Mouse (Mus musculus) midbrain, embryonic 13.5 days (tissue): ENCODE measurements around the gene Nf2. TPM values are rescaled to one million over a fixed set of nuclear protein-coding genes. Genes with fewer than 3 reads are reported as not detected.

Experiments
- ATAC-seq: fragments of 200-750 bp; cut with Nextera tagmentation; 2 replicates; pipeline ENCODE4 v1.8.0; 2017; ENCODE audit warnings: mild to moderate bottlenecking, moderate TSS enrichment, moderate library complexity
- H3K27ac ChIP-seq: fragments of 300-500 bp; sonication (generic); 2 replicates; pipeline ENCODE4 v1.5.1; 2015; ENCODE audit warnings: inconsistent platforms, mild to moderate bottlenecking, moderate library complexity
- H3K27me3 ChIP-seq: fragments of 300-500 bp; sonication (generic); 2 replicates; pipeline ENCODE4 v1.6.1; 2015; ENCODE audit warnings: mild to moderate bottlenecking, inconsistent platforms
- H3K36me3 ChIP-seq: fragments of 300-500 bp; sonication (generic); 2 replicates; pipeline ENCODE4 v1.6.1; 2015; ENCODE audit warnings: mild to moderate bottlenecking, inconsistent platforms
- H3K4me1 ChIP-seq: fragments of 300-500 bp; sonication (generic); replicated peaks from 2 replicates; pipeline ENCODE4 v1.6.1; 2015; ENCODE audit warnings: inconsistent platforms
- H3K4me2 ChIP-seq: fragments of 300-500 bp; sonication (generic); replicated peaks from 2 replicates; pipeline ENCODE4 v1.6.1; 2015; ENCODE audit warnings: moderate library complexity, mild to moderate bottlenecking, inconsistent platforms
- H3K4me3 ChIP-seq: fragments of 300-500 bp; sonication (generic); replicated peaks from 2 replicates; pipeline ENCODE4 v1.5.1; 2015; ENCODE audit warnings: mild to moderate bottlenecking, inconsistent platforms
- H3K9ac ChIP-seq: fragments of 300-500 bp; sonication (generic); replicated peaks from 2 replicates; pipeline ENCODE4 v1.6.1; 2015; ENCODE audit warnings: mild to moderate bottlenecking, inconsistent platforms
- H3K9me3 ChIP-seq: fragments of 300-500 bp; sonication (generic); 2 replicates; pipeline ENCODE4 v1.6.1; 2016; ENCODE audit warnings: mild to moderate bottlenecking, inconsistent platforms
- WGBS: fragments of 180-500 bp; shearing (Covaris S2); methylation state at CpG from one replicate; pipeline ENCODE4 v1.1.7; 2015; 5-methylcytosine and 5-hydroxymethylcytosine counted together
- polyA plus RNA-seq: library from polyadenylated mRNA; unstranded; fragments of >200 nt; fragmentation: Nextera tagmentation; extraction: Ambion mirVana; gene quantifications from 2 replicates; pipeline ENCODE4 v1.2.1, GENCODE M21; 2015

Gene Nf2
- polyA plus RNA-seq: 60.1 and 61.3 TPM in 2 replicates

DNA sequence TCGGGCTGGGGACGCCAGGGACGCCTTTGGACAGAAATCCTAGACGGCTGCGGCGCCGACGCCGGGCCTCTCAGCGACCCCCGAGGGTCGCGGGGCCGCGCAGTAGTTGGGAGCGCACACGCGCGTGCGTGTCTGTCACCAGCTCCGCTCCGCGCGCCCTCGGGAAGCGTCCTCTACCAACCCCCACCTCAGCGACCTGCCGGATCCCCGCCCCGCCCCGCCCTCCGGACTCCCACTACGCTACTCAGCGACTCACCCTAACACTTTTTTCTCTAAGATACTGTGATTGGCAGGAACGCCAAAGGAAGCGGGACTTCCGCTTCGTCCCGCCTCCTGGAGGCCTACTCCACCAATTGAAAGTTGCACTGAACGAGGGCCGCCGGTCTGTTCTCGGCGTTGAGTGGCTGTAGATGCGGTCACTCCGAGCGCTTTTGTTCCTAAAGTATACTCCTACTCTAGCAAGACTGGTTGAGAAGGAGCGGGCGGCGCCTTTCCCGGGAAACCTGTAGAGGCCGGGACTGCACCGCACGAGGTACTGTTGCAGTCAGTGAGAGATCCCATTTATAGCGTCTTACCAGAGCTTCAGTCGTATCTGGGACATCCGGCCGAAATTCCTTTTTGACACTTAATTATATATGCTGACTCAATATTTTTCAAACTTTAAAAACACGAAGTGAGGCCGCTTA is at the start of gene Nf2:
Nf2 (minus strand) TSS at position 279 of the 686 bp plus-strand sequence.
- Histone ChIP-seq H3K9ac (peak within 1 kb of the TSS; percentile 92), H3K27me3 (no peaks in the 10 kb centered on the region), H3K27ac (peak within 1 kb of the TSS; percentile 79), H3K4me2 (peak within 1 kb of the TSS; percentile 78), H3K36me3 (no peaks in the 10 kb centered on the region), H3K4me1 (peaks cover 27% of the 10 kb centered on the region), H3K4me3 (peak within 1 kb of the TSS; percentile 96), H3K9me3 (no peaks in the 10 kb centered on the region)
- WGBS: under 1% methylated on average over 48 of the region's 60 CpGs
- peak; percentile 99 for ATAC-seq

DNA sequence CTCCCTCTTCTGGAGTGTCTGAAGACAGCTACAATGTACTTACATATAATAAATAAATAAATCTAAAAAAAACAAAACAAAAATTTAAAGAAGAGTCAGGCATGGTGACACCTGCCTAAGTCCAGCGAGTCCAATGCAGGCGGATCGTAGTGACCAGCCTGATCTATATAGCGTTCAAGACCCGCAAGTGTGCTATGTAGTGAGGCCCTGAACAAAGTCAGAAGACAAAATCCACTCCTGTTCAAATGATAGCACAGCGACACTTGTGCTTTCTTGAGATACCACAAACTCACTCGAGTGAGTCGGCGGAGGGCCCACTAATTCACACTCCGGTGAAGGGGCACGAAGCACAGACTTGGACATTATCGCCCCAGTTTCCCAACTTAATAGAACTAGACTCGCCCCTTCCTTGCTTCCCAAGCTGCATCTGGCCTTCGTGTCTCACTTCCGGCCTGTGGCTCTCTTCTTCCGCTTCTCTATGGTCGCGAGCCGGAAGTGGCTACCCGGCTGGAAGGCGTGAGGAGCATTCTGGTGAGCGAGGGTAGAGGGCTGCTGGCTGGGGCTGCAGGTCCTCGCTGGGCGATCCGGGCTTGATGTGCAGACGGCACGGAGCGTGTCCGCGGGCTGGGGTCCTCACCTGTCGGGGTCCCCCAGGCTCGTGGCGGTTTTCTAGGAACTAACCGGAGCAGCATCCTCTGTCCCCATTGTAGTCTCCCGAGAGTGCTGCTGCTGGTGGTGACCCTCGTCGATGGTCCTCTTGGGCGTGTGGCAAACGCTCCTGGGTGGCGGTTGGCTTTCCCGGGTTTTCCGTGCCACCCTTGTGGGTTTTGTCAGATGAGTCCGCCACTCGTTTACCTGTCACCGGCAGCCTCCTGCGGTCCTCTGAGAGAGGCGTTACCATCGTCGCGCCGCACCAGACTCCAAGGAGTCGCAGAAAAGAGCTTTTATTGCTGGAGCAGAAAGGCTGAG is 45.8 kb upstream of the Nf2 start, which contains the start of gene Thoc5:
Thoc5 (plus strand) TSS at position 473 of the 969 bp plus-strand sequence.
- H3K4me1 ChIP-seq: peaks cover 14% of the 10 kb centered on the region
- peaks cover 52% of the 10 kb centered on the region for H3K36me3 ChIP-seq
- no peaks in the 10 kb centered on the region for H3K27me3 ChIP-seq
- H3K9ac ChIP-seq: peak within 1 kb of the TSS; percentile 90
- 3% methylated on average over 52 of the region's 52 CpGs for WGBS
- peak within 1 kb of the TSS; percentile 90 for H3K27ac ChIP-seq
- ATAC-seq: peak; percentile 97
- peak within 1 kb of the TSS; percentile 87 for H3K4me3 ChIP-seq
- H3K9me3 ChIP-seq: no peaks in the 10 kb centered on the region
- H3K4me2 ChIP-seq: peak within 1 kb of the TSS; percentile 87

DNA sequence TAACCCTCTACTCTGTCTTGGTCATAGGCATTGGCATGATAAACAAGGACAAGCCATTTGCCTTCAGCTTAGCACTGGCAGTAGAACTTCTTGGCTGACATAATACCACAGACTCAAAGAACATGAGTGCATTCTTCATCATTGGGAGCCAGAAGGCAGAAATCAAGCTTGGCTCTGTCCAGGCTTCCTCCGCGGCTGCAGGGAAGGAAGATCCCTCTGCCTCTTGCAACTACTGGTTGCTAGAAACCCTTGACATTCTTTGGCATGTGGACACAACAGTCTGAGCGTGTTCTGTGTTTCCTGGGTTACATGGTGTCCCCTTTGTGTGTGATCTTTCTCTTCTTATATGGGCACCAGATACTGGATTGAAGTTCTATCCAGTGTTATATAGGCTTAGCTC is 37.7 kb upstream of the Nf2 start:
- 97% methylated on average over 3 of the region's 3 CpGs for whole genome bisulfite sequencing

DNA sequence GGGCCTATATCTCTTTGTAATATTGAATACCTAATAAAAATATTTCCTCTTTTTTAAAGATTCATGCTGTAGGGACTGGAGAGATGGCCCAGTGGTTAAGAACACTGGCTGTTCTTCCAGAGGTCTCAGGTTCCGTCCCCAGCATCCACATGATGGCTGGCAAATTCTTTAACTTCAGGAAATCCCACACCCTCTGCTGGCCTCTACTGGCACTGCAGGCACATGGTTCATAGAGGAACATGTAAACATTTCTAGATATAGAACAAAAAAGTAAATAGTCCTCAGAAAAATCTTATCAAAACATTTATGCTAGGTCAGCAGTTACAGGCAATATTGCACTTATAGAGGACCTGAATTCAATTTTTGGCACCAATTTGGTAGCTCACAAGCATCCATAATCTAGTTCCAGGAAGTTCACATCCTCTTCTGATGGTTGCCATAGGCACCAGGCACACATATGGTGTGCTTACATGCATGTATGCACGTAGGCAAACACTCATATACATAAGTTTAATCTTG is 36.1 kb upstream of the Nf2 start:
- Histone ChIP-seq H3K4me2 (no peak overlapping the region), H3K27ac (no peak overlapping the region)
- no peak for ATAC-seq

More for the DNA sequence above, 37.7 kb upstream of the Nf2 start:
- Histone ChIP-seq H3K27ac (no peak overlapping the region), H3K27me3 (no peaks in the 10 kb centered on the region), H3K4me3 (no peak overlapping the region), H3K36me3 (peaks cover 78% of the 10 kb centered on the region), H3K4me2 (no peak overlapping the region), H3K9ac (no peak overlapping the region), H3K9me3 (no peaks in the 10 kb centered on the region), H3K4me1 (no peaks in the 10 kb centered on the region)
- no peak for ATAC-seq

DNA sequence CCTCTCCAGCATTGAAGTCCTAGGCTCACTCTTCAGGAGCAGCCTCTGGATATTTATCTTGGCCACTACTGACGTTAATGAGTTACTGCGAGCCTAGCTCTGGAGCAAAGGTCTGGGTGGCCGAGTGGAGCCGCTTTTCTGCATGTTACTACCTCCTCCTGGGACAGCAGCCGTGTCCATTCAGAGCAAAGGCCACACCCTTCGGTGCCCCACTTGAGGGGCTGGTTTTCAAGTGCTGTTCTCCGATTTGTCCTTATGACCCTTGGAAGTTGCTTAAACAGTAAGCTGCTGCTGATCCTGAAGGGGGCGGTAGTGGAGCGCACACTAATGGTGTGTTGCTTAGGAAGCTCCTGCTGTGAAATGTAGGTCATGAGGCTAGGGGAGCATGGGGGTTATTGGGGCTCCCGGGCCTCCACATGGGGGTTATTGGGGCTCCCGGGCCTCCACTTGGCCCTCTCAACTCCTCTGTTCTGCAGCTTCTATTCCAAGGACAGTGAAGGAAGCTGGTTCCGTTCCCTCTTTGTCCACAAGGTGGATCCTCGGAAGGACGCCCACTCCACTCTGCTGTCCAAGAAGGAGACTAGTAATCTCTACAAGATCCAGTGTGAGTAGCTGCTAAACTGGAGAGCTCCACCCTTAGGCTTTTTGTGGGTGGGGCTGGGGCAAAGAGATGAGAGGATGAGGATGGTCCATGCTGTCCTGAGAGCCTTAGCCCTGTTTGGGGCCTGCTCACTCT is 33.7 kb upstream of the Nf2 start:
- ATAC-seq: no peak
- H3K36me3 ChIP-seq: peaks cover 44% of the 10 kb centered on the region
- H3K4me2 ChIP-seq: no peak overlapping the region

More for the DNA sequence above, 36.1 kb upstream of the Nf2 start:
- Histone ChIP-seq H3K4me1 (no peaks in the 10 kb centered on the region), H3K9me3 (no peaks in the 10 kb centered on the region), H3K27me3 (no peaks in the 10 kb centered on the region), H3K36me3 (peaks cover 68% of the 10 kb centered on the region), H3K9ac (no peak overlapping the region), H3K4me3 (no peak overlapping the region)
- 69% methylated on average over 2 of the region's 2 CpGs for WGBS

DNA sequence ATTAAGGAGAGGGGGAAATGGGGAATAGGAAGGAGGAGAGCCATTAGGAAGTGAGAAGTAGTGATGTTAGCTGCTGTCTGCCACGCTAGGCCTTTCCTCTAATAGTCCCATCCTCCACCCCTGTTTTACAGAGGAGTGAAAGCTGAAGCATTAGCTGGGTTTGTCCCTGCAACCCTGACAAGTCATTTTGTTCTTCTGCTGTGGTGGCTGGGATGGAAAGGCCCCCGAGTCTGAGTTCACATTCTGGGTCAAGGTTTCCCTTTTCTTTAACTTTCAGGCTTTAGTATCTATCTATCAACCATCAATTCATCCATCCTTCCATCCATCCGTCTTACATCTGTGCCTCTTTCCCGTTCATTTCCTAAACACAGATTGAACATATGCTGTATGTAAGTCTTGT is 31.8 kb upstream of the Nf2 start:
- Histone ChIP-seq H3K36me3 (peaks cover 37% of the 10 kb centered on the region), H3K27ac (no peak overlapping the region), H3K27me3 (no peaks in the 10 kb centered on the region), H3K4me2 (no peak overlapping the region), H3K9ac (no peak overlapping the region), H3K4me1 (peaks cover 3% of the 10 kb centered on the region; the same call in 1 of the 2 replicates), H3K4me3 (no peak overlapping the region), H3K9me3 (no peaks in the 10 kb centered on the region)
- no peak for ATAC-seq
- 90% methylated on average over 4 of the region's 4 CpGs for WGBS

More for the DNA sequence above, 33.7 kb upstream of the Nf2 start:
- H3K27ac ChIP-seq: no peak overlapping the region
- WGBS: 59% methylated on average over 14 of the region's 14 CpGs
- no peaks in the 10 kb centered on the region for H3K27me3 ChIP-seq
- peaks cover 3% of the 10 kb centered on the region; the same call in 1 of the 2 replicates for H3K4me1 ChIP-seq
- H3K4me3 ChIP-seq: no peak overlapping the region
- H3K9ac ChIP-seq: no peak overlapping the region
- no peaks in the 10 kb centered on the region for H3K9me3 ChIP-seq

DNA sequence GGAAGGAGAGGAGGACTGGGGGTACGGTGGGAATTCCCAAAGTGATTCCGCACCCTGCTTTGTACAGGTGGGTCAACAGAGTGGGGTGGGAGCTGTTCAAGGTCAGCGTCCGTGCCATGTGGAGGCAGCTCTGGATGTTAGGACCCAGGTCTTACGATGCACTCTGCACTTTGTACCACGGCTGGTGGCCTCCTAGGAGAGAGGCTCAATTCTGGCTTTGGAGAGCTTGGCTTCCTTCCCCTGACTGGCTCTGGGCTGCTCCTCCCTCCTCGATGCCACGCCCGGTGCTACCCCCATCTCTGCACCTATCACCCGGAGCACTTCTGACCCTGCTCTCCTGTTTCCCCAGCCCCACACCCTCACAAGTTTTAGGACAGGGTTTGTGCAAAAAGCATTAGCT is 25.2 kb upstream of the Nf2 start:
- WGBS: 6% methylated on average over 10 of the region's 10 CpGs
- Histone ChIP-seq H3K27ac (peak overlapping the region; percentile 75), H3K4me3 (peak overlapping the region; percentile 75), H3K4me2 (peak overlapping the region; percentile 84), H3K9me3 (no peaks in the 10 kb centered on the region), H3K9ac (peak overlapping the region; percentile 84), H3K36me3 (peaks cover 11% of the 10 kb centered on the region), H3K27me3 (no peaks in the 10 kb centered on the region), H3K4me1 (peaks cover 17% of the 10 kb centered on the region)
- peak; percentile 59 for ATAC-seq

DNA sequence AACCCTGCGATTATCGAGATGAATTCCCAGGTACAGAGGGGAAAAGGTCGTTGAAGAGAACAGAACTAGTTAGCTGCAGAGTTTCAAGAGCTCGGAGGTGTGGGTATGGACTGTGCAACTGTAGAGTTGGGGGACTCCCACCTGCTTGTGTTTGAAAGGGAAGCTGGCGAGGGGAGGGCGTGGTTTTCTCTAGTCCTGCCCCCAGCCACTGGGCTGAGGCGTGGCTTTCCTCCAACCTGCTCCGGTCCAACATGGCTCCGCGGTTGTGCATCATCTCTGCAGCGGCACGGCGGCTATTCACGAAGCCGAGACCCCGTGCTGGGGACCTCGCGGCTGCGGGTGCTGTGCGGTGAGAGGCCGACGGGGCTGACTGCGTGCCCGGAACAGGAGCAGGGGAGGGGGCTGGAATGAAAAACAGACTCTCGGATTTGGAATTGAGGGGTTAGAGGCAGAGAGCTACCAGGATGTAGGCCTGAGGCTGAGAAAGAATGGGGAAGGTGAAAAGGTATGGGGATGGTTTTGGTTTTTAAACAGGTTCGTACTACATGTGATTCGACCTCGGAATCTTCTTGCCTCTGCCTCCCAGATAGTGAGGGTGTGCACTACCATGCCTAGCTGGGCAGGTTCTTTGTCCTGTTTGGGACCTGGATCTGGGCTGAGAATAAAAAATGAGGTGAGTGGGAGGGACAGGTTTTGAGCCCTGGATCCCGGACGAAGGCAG is 24.6 kb upstream of the Nf2 start, which contains the start of gene Nipsnap1:
Nipsnap1 (plus strand) TSS at position 197 of the 721 bp plus-strand sequence.
- ATAC-seq: peak; percentile 93
- peak within 1 kb of the TSS; percentile 84 for H3K4me2 ChIP-seq
- under 1% methylated on average over 30 of the region's 30 CpGs for WGBS

DNA sequence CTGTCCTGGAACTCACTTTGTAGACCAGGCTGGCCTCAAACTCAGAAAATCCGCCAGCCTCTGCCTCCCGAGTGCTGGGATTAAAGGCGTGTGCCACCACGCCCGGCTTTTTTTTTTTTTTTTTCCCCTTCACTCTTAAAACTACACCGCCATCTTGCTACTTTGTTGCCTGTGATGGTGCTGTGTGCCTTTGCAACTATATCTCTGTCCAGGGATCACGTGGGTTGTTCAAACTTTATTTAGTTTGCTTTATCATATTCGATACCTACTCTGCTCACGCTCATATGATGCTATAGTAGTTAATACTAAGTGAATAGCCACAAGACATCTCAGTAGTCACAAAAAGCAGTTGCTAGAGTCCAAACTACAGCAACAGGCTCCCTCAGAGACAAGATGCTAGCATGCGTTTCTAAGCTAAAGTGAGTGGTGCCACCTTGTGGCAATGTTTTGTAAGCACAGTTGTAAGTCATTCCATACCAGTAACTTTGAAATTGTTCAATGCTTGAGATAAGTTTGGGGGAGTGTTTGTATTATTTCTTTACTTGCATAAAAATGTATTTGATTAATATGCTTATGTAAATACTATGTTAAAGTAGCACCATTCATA is 16.4 kb upstream of the Nf2 start:
- Histone ChIP-seq H3K4me3 (no peak overlapping the region), H3K9me3 (no peaks in the 10 kb centered on the region), H3K4me1 (no peaks in the 10 kb centered on the region), H3K27me3 (no peaks in the 10 kb centered on the region), H3K36me3 (no peaks in the 10 kb centered on the region), H3K4me2 (no peak overlapping the region), H3K9ac (no peak overlapping the region), H3K27ac (no peak overlapping the region)
- ATAC-seq: no peak
- WGBS: 37% methylated on average over 10 of the region's 10 CpGs

More for the DNA sequence above, 24.6 kb upstream of the Nf2 start, which contains the start of gene Nipsnap1:
- peak within 1 kb of the TSS; percentile 75 for H3K4me3 ChIP-seq
- H3K27me3 ChIP-seq: no peaks in the 10 kb centered on the region
- H3K9ac ChIP-seq: peak within 1 kb of the TSS; percentile 84
- H3K27ac ChIP-seq: peak within 1 kb of the TSS; percentile 75
- H3K36me3 ChIP-seq: peaks cover 11% of the 10 kb centered on the region
- H3K4me1 ChIP-seq: peaks cover 14% of the 10 kb centered on the region
- H3K9me3 ChIP-seq: no peaks in the 10 kb centered on the region

DNA sequence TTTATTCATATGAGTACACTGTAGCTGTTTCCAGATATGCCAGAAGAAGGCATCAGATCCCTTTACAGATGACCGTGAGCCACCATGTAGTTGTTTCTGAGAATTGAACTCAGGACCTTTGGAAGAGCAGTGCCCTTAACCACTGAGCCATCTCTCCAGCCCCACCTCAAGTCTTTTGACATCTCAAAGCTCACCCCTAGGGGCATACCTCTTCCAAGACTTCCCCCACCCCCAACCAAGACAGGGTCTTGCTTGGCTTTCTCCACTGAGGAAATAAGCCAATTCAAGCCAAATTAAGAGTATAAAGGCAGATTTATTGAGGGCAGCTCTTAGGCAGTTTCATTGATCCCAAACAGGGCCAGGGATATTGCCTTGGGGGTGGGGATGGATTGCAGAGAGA is 13.4 kb upstream of the Nf2 start:
- ATAC-seq: no peak
- Histone ChIP-seq H3K9me3 (no peaks in the 10 kb centered on the region), H3K4me1 (no peaks in the 10 kb centered on the region), H3K27ac (no peak overlapping the region), H3K4me3 (no peak overlapping the region), H3K36me3 (no peaks in the 10 kb centered on the region), H3K27me3 (no peaks in the 10 kb centered on the region), H3K9ac (no peak overlapping the region), H3K4me2 (no peak overlapping the region)
- WGBS: 89% methylated on average over 1 of the region's 1 CpGs
